Comparison of ENCODE assay signal across 35 mouse cellular contexts in the genomic region with DNA sequence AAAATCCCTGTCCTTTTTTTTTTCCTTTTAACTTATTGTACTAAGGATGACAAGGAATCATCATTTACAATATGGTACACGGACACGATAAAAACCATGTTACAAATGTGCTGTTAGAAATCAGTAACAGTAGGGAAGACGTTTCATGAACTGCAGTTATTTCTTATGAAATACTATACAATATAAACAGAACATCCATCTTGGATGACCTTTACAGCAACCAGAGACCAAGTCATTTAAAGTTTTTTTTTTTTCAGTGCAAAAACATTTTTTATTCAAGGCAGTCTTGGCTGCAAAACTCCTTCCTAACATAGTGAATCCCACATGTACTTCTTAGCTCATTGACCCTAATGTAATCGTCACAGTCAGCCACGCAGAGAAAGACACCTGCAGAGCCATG.
"Had no signal": no experiment of that assay in that cellular context is flagged by ENCODE, and none has a peak within 500 bp of the region (broad histone marks: within the 10 kb centered on the region; RNA-seq: fewer than 3 reads in every experiment).

No protein-coding gene starts in this region.

- H3K4me1 ChIP-seq: heart, embryonic 10.5 days; heart, embryonic 12.5 days; heart, embryonic 15.5 days; intestine, embryonic 15.5 days; kidney, embryonic 15.5 days had no signal

- H3K9ac ChIP-seq: heart, embryonic 12.5 days; heart, embryonic 13.5 days; heart, embryonic 15.5 days; hindbrain, embryonic 12.5 days; hindbrain, embryonic 13.5 days; hindbrain, embryonic 14.5 days; hindbrain, embryonic 15.5 days; intestine, embryonic 15.5 days; kidney, embryonic 15.5 days had no signal

- DNase-seq: heart, adult 18-20 months; heart, adult 2 months; heart, postnatal 10 days; heart, postnatal 14 days; heart, postnatal 36 days; heart, postnatal 4 days; kidney, adult 11 months; kidney, adult 18-20 months; kidney, adult 2 months; kidney, adult 8-10 months; kidney, adult 9 months; kidney, postnatal 10 days; kidney, postnatal 14 days; kidney, postnatal 25 days; kidney, postnatal 36 days; kidney, postnatal 4 days; layer of hippocampus, adult 9-11 months had no signal

- H3K9me3 ChIP-seq: heart, embryonic 10.5 days; heart, embryonic 12.5 days; heart, embryonic 13.5 days; heart, embryonic 15.5 days; hindbrain, embryonic 10.5 days; hindbrain, embryonic 12.5 days; hindbrain, embryonic 13.5 days; hindbrain, embryonic 15.5 days; intestine, embryonic 15.5 days; kidney, embryonic 15.5 days had no signal

- ATAC-seq: hindbrain, postnatal 0 days; inflammation-experienced regulatory T-cells, adult 6 months; intestine, embryonic 15.5 days; intestine, embryonic 16.5 days; intestine, postnatal 0 days had no signal

- H3K27me3 ChIP-seq: heart, embryonic 12.5 days; heart, embryonic 13.5 days; heart, embryonic 15.5 days; hindbrain, embryonic 12.5 days; hindbrain, embryonic 13.5 days; hindbrain, embryonic 15.5 days; intestine, embryonic 15.5 days; kidney, embryonic 15.5 days had no signal

- H3K4me3 ChIP-seq: heart, adult 2 months; heart, embryonic 10.5 days; heart, embryonic 12.5 days; heart, embryonic 13.5 days; heart, embryonic 15.5 days; hindbrain, embryonic 10.5 days; hindbrain, embryonic 12.5 days; hindbrain, embryonic 13.5 days; hindbrain, embryonic 15.5 days; intestine, embryonic 15.5 days; kidney, embryonic 15.5 days; layer of hippocampus, adult 2 months had no signal

- H3K4me2 ChIP-seq: heart, embryonic 11.5 days; heart, embryonic 12.5 days; heart, embryonic 13.5 days; heart, embryonic 15.5 days; hindbrain, embryonic 12.5 days; hindbrain, embryonic 13.5 days; hindbrain, embryonic 14.5 days; hindbrain, embryonic 15.5 days; intestine, embryonic 15.5 days; kidney, embryonic 15.5 days had no signal

- H3K27ac ChIP-seq: heart, adult 2 months; heart, embryonic 10.5 days; heart, embryonic 13.5 days; heart, embryonic 15.5 days; hindbrain, embryonic 10.5 days; hindbrain, embryonic 12.5 days; hindbrain, embryonic 14.5 days; hindbrain, embryonic 15.5 days; hindbrain, postnatal 0 days; intestine, embryonic 15.5 days; kidney, embryonic 15.5 days; kidney, postnatal 0 days; layer of hippocampus, adult 2 months had no signal

- H3K36me3 ChIP-seq: heart, embryonic 13.5 days; intestine, embryonic 15.5 days had no signal
